Mouse (Mus musculus): ENCODE measurements around the gene Enox1.

The Enox1 gene

GRCm38 (mm10) chr14:77273721-77274120 lies 117.2 kb downstream of the Enox1 start:
- no peak for DNase-seq (ENCODE audit: low spot score)

- DNase-seq (ENCODE audit: low spot score) = no peak
Measured at GRCm38 (mm10) chr14:77275607-77276006, 119.0 kb downstream of the Enox1 start.

GRCm38 (mm10) chr14:77279143-77279542 lies 122.6 kb downstream of the Enox1 start:
- DNase-seq (ENCODE audit: low spot score) = no peak

GRCm38 (mm10) chr14:77280454-77280853 lies 123.9 kb downstream of the Enox1 start:
- DNase-seq (ENCODE audit: low spot score) = no peak

- no peak for DNase-seq (ENCODE audit: low spot score)
Measured at GRCm38 (mm10) chr14:77280893-77281292, 124.3 kb downstream of the Enox1 start.

- no peak for DNase-seq (ENCODE audit: low spot score)
Measured at GRCm38 (mm10) chr14:77283939-77284338, 127.4 kb downstream of the Enox1 start.

GRCm38 (mm10) chr14:77285453-77285852 lies 128.9 kb downstream of the Enox1 start:
- DNase-seq (ENCODE audit: low spot score) = no peak

- DNase-seq (ENCODE audit: low spot score) = no peak
Measured at GRCm38 (mm10) chr14:77291756-77292155, 135.2 kb downstream of the Enox1 start.

GRCm38 (mm10) chr14:77297039-77297438 lies 140.5 kb downstream of the Enox1 start:
- DNase-seq (ENCODE audit: low spot score) = no peak

- DNase-seq (ENCODE audit: low spot score) = no peak
Measured at GRCm38 (mm10) chr14:77298327-77298726, 141.8 kb downstream of the Enox1 start.

GRCm38 (mm10) chr14:77309571-77309970 lies 153.0 kb downstream of the Enox1 start:
- DNase-seq (ENCODE audit: low spot score) = no peak

GRCm38 (mm10) chr14:77311456-77311855 lies 154.9 kb downstream of the Enox1 start:
- no peak for DNase-seq (ENCODE audit: low spot score)

GRCm38 (mm10) chr14:77319396-77319795 lies 162.8 kb downstream of the Enox1 start:
- DNase-seq (ENCODE audit: low spot score) = no peak

- DNase-seq (ENCODE audit: low spot score) = no peak
Measured at GRCm38 (mm10) chr14:77324348-77324747, 167.8 kb downstream of the Enox1 start.

- DNase-seq (ENCODE audit: low spot score) = no peak
Measured at GRCm38 (mm10) chr14:77327693-77328092, 171.1 kb downstream of the Enox1 start.

GRCm38 (mm10) chr14:77329791-77330190 lies 173.2 kb downstream of the Enox1 start:
- DNase-seq (ENCODE audit: low spot score) = no peak

GRCm38 (mm10) chr14:77343662-77344340 lies 187.2 kb downstream of the Enox1 start:
- DNase-seq (ENCODE audit: low spot score) = no peak

GRCm38 (mm10) chr14:77346296-77346695 lies 189.7 kb downstream of the Enox1 start:
- DNase-seq (ENCODE audit: low spot score) = no peak

GRCm38 (mm10) chr14:77351803-77352352 lies 195.3 kb downstream of the Enox1 start:
- no peak for DNase-seq (ENCODE audit: low spot score)

GRCm38 (mm10) chr14:77362662-77363061 lies 206.1 kb downstream of the Enox1 start:
- DNase-seq (ENCODE audit: low spot score) = no peak

GRCm38 (mm10) chr14:77368411-77368810 lies 211.8 kb downstream of the Enox1 start:
- DNase-seq (ENCODE audit: low spot score) = no peak

- DNase-seq (ENCODE audit: low spot score) = no peak
Measured at GRCm38 (mm10) chr14:77369070-77369469, 212.5 kb downstream of the Enox1 start.

- no peak for DNase-seq (ENCODE audit: low spot score)
Measured at GRCm38 (mm10) chr14:77370521-77370920, 214.0 kb downstream of the Enox1 start.

GRCm38 (mm10) chr14:77371977-77372376 lies 215.4 kb downstream of the Enox1 start:
- no peak for DNase-seq (ENCODE audit: low spot score)

Measured in ovary, postnatal 10 days (tissue).